Mouse (Mus musculus) stomach, embryonic 14.5 days (tissue): Measurements from ENCODE around the gene Akr1b3. TPM values are rescaled to one million over a fixed set of nuclear protein-coding genes. Genes with fewer than 3 reads are reported as not detected.

Experiments
- ATAC-seq: fragments of 200-750 bp; cut with Nextera tagmentation; 2 replicates; pipeline ENCODE4 v1.8.0; 2017; ENCODE audit warnings: low read depth, moderate TSS enrichment; ENCODE audit not compliant: insufficient number of reproducible peaks, insufficient read depth, low FRiP score
- H3K27ac ChIP-seq: fragments of 300-500 bp; sonication (generic); 2 replicates; pipeline ENCODE4 v1.5.1; 2014; ENCODE audit warnings: mild to moderate bottlenecking, low read length, moderate library complexity, mixed read lengths
- H3K27me3 ChIP-seq: fragments of 300-500 bp; sonication (generic); 2 replicates; pipeline ENCODE4 v1.6.1; 2014; ENCODE audit warnings: low read length, control low read depth, mixed read lengths; ENCODE audit not compliant: control insufficient read depth, insufficient read depth
- H3K36me3 ChIP-seq: fragments of 300-500 bp; sonication (generic); 2 replicates; pipeline ENCODE4 v1.6.1; 2014; ENCODE audit warnings: mild to moderate bottlenecking, control low read depth, low read length, moderate library complexity, mixed read lengths; ENCODE audit not compliant: control insufficient read depth, insufficient read depth
- H3K4me1 ChIP-seq: fragments of 300-500 bp; sonication (generic); 2 replicates; pipeline ENCODE4 v1.6.1; 2014; ENCODE audit warnings: low read length, control low read depth, mixed read lengths; ENCODE audit not compliant: control insufficient read depth, insufficient read depth
- H3K4me2 ChIP-seq: fragments of 300-500 bp; sonication (generic); replicated peaks from 2 replicates; pipeline ENCODE4 v1.6.1; 2014; ENCODE audit warnings: low read depth, low read length, control low read depth
- H3K4me3 ChIP-seq: fragments of 300-500 bp; sonication (generic); 2 replicates; pipeline ENCODE4 v1.5.1; 2014; ENCODE audit warnings: low read depth, low read length, control low read depth
- H3K9ac ChIP-seq: fragments of 300-500 bp; sonication (generic); replicated peaks from 2 replicates; pipeline ENCODE4 v1.6.1; 2014; ENCODE audit warnings: low read depth, mild to moderate bottlenecking, control low read depth, low read length, moderate library complexity, mixed read lengths
- H3K9me3 ChIP-seq: fragments of 300-500 bp; sonication (generic); 2 replicates; pipeline ENCODE4 v1.6.1; 2016; ENCODE audit warnings: low read depth, low read length, control low read depth; ENCODE audit not compliant: control insufficient read depth
- WGBS: fragments of 180-500 bp; shearing (Covaris S2); extraction: QIAGEN DNeasy Blood & Tissue Kit; methylation state at CpG from one replicate; pipeline ENCODE4 v1.1.7; 2014; 5-methylcytosine and 5-hydroxymethylcytosine counted together
- polyA plus RNA-seq: library from polyadenylated mRNA; unstranded; fragments of >200 nt; fragmentation: Nextera tagmentation; extraction: Ambion mirVana; gene quantifications from 2 replicates; pipeline ENCODE4 v1.2.1, GENCODE M21; 2014

The Akr1b3 gene
- polyA plus RNA-seq, 1 experiment from 2014 or later, result 130 TPM

- no peaks in the 10 kb centered on the region for H3K36me3 ChIP-seq
- H3K4me3 ChIP-seq, result no peak overlapping the region
- no peak overlapping the region for H3K4me2 ChIP-seq
- no peak overlapping the region for H3K27ac ChIP-seq
- no peaks in the 10 kb centered on the region for H3K4me1 ChIP-seq
- H3K27me3 ChIP-seq, result no peaks in the 10 kb centered on the region
- no peak for ATAC-seq
- H3K9me3 ChIP-seq, result no peaks in the 10 kb centered on the region
- H3K9ac ChIP-seq, result no peak overlapping the region
- 86% methylated on average over 8 of the region's 8 CpGs for WGBS
Observed at GRCm38 (mm10) chr6:34290681-34291080, 26.6 kb downstream of the Akr1b3 start.

DNA sequence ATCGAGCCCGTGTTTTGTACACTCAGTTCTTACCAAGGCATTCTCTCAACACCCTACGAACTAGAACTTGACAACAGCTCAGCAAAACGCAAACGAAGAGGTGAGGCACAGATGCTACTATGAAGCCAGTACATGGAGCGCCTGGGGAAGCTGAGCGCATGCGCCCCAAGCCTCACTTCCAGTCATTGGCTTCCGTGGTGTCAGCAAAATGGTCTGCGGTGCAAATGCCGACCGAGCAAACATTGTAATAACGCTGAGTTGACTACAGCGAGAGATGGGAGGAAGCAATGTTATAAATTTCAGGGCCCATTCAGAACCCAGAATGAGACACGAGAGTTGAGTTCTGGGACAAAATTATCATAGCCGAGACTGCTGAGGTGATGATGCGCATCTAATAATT lies 27.2 kb downstream of the Akr1b3 start:
- no peaks in the 10 kb centered on the region for H3K36me3 ChIP-seq
- ATAC-seq, result no peak
- H3K9ac ChIP-seq, result no peak overlapping the region
- H3K9me3 ChIP-seq, result no peaks in the 10 kb centered on the region
- H3K4me1 ChIP-seq, result no peaks in the 10 kb centered on the region
- H3K27ac ChIP-seq, result no peak overlapping the region
- WGBS, result 87% methylated on average over 17 of the region's 17 CpGs
- H3K4me2 ChIP-seq, result no peak overlapping the region
- no peaks in the 10 kb centered on the region for H3K27me3 ChIP-seq
- no peak overlapping the region for H3K4me3 ChIP-seq

- Histone ChIP-seq H3K27me3 (no peaks in the 10 kb centered on the region), H3K4me2 (no peak overlapping the region), H3K4me3 (no peak overlapping the region), H3K36me3 (no peaks in the 10 kb centered on the region), H3K4me1 (no peaks in the 10 kb centered on the region), H3K27ac (no peak overlapping the region), H3K9ac (no peak overlapping the region), H3K9me3 (no peaks in the 10 kb centered on the region)
- 87% methylated on average over 10 of the region's 10 CpGs for WGBS
- no peak for ATAC-seq
Observed at GRCm38 (mm10) chr6:34288098-34288497, 29.2 kb downstream of the Akr1b3 start.

DNA sequence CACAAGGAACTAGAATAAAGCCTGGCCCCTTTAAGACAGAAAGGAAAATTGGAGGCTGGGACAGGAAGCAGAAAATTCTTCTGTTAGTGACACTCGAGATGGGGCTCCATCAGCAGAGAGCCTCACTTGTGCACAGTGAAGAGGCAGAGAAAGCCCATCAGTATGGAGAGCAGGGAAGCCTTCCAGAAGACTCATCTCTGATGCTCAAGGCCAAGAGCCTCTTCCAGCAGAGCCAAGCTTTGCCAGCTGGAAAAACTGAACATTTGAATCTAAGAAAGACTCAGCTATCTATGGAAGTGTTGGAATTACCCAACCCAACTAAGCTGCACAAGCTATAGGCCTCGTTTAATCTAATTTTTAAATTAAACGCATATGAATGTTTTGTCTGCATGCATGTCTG lies 30.4 kb downstream of the Akr1b3 start:
- Histone ChIP-seq H3K9me3 (no peaks in the 10 kb centered on the region), H3K27ac (no peak overlapping the region), H3K9ac (no peak overlapping the region), H3K4me3 (no peak overlapping the region), H3K36me3 (no peaks in the 10 kb centered on the region), H3K4me2 (no peak overlapping the region), H3K27me3 (no peaks in the 10 kb centered on the region), H3K4me1 (no peaks in the 10 kb centered on the region)
- 80% methylated on average over 3 of the region's 3 CpGs for WGBS
- no peak for ATAC-seq

- Histone ChIP-seq H3K9ac (no peak overlapping the region), H3K4me3 (no peak overlapping the region), H3K27ac (no peak overlapping the region), H3K36me3 (no peaks in the 10 kb centered on the region), H3K9me3 (no peaks in the 10 kb centered on the region), H3K4me2 (no peak overlapping the region), H3K27me3 (no peaks in the 10 kb centered on the region), H3K4me1 (no peaks in the 10 kb centered on the region)
- no peak for ATAC-seq
- 70% methylated on average over 5 of the region's 5 CpGs for WGBS
Observed at GRCm38 (mm10) chr6:34278385-34278784, 38.9 kb downstream of the Akr1b3 start.

DNA sequence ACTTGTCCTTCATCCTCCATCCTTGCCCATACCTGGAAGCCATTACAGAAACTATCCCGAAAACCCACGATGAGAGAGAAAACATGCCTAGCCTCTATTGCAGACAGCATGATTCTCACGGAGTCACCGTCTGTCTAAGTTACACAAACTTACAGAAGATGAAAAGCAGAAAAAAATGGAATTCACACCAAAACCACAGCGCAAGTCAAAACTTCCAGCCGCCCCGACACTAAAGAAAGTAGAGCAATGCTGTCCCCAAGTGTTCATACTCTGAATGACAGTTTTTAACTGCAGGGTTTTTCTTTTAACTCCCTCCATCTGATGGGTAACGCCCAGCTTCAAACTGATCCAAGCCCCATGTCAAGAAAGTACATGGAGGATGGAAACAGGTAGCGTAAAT lies 39.6 kb downstream of the Akr1b3 start:
- no peak for ATAC-seq
- no peak overlapping the region for H3K4me2 ChIP-seq
- WGBS, result 21% methylated on average over 9 of the region's 9 CpGs
- no peaks in the 10 kb centered on the region for H3K27me3 ChIP-seq
- H3K27ac ChIP-seq, result no peak overlapping the region
- H3K4me3 ChIP-seq, result no peak overlapping the region
- no peak overlapping the region for H3K9ac ChIP-seq
- no peaks in the 10 kb centered on the region for H3K9me3 ChIP-seq
- H3K36me3 ChIP-seq, result no peaks in the 10 kb centered on the region
- H3K4me1 ChIP-seq, result no peaks in the 10 kb centered on the region

- Histone ChIP-seq H3K27me3 (no peaks in the 10 kb centered on the region), H3K9ac (no peak overlapping the region), H3K4me1 (no peaks in the 10 kb centered on the region), H3K36me3 (no peaks in the 10 kb centered on the region), H3K27ac (no peak overlapping the region), H3K9me3 (no peaks in the 10 kb centered on the region), H3K4me2 (no peak overlapping the region), H3K4me3 (no peak overlapping the region)
- 84% methylated on average over 2 of the region's 2 CpGs for WGBS
- ATAC-seq, result no peak
Observed at GRCm38 (mm10) chr6:34274346-34274745, 42.9 kb downstream of the Akr1b3 start.

DNA sequence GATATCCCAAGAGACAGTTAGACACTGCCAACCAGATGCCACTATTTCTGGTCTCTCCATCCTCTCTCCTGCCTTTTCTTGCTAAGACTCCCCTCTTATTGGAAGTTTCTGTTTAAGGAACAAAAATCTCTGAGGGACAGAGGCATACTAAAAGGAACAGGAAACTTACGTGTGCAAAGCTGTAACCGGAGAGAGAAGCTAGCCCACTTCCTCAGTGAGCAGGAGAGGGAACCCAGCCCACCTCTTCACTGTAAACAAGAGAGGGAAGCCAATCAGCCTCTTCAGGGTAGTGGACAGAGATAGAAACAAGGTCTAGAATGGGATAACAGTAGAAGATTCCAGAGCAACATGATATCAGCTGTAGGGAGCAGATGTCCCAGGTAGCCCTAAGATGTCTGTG lies 44.2 kb downstream of the Akr1b3 start:
- 57% methylated on average over 2 of the region's 2 CpGs for WGBS
- Histone ChIP-seq H3K9ac (no peak overlapping the region), H3K4me1 (no peaks in the 10 kb centered on the region), H3K27me3 (no peaks in the 10 kb centered on the region), H3K36me3 (no peaks in the 10 kb centered on the region), H3K4me2 (no peak overlapping the region), H3K27ac (no peak overlapping the region), H3K4me3 (no peak overlapping the region), H3K9me3 (no peaks in the 10 kb centered on the region)
- ATAC-seq, result no peak

DNA sequence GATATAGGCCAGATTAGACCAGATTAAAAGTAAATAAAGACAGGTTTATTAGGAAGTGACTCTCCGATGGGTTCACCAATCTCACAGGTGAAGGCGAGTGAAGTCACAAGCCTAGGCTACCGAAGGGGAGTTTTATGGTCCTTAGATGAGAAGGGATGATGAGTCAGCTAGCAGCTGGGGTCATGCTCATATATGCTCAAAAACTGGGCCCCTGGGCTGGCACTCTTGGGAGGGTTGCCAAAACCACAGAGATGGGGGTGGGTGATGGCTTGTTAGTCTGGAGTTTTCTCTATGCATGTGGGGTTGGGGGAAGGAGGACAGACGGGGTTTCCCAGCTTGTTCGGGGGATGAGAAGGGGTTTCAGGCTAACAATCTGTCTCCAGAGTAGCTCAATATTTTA lies 44.8 kb downstream of the Akr1b3 start:
- no peak overlapping the region for H3K4me3 ChIP-seq
- H3K4me1 ChIP-seq, result no peaks in the 10 kb centered on the region
- no peaks in the 10 kb centered on the region for H3K27me3 ChIP-seq
- no peak overlapping the region for H3K27ac ChIP-seq
- H3K9ac ChIP-seq, result no peak overlapping the region
- 85% methylated on average over 5 of the region's 5 CpGs for WGBS
- H3K4me2 ChIP-seq, result no peak overlapping the region
- H3K9me3 ChIP-seq, result no peaks in the 10 kb centered on the region
- no peak for ATAC-seq
- no peaks in the 10 kb centered on the region for H3K36me3 ChIP-seq
